Mouse (Mus musculus) adrenal gland, adult 2 months (tissue): ENCODE data around the gene Asphd1. TPM values are rescaled to one million over a fixed set of nuclear protein-coding genes. Genes with fewer than 3 reads are reported as not detected.
"Not testable (repeated sequence)": the region's sequence is repeated elsewhere in the genome, so short reads cannot be mapped to it uniquely, and the experiment has no call there.

Source experiments
- DNase-seq: peaks from one replicate; pipeline ENCODE4 v3.0.0; 2021
- polyA plus RNA-seq: library from polyadenylated mRNA; depleted of rRNA; stranded (reverse); fragments of >200 nt; gene quantifications from 2 replicates; pipeline ENCODE4 v1.2.3, GENCODE M21; 2012
- total RNA-seq, 2 experiments: library from RNA; stranded (reverse); gene quantifications; 2 replicates each; pipeline ENCODE4 v1.2.3; 2021

The Asphd1 gene
- total and polyA plus RNA-seq, 3 experiments: 0.66 to 2.5 (median 2.2) TPM

DNA sequence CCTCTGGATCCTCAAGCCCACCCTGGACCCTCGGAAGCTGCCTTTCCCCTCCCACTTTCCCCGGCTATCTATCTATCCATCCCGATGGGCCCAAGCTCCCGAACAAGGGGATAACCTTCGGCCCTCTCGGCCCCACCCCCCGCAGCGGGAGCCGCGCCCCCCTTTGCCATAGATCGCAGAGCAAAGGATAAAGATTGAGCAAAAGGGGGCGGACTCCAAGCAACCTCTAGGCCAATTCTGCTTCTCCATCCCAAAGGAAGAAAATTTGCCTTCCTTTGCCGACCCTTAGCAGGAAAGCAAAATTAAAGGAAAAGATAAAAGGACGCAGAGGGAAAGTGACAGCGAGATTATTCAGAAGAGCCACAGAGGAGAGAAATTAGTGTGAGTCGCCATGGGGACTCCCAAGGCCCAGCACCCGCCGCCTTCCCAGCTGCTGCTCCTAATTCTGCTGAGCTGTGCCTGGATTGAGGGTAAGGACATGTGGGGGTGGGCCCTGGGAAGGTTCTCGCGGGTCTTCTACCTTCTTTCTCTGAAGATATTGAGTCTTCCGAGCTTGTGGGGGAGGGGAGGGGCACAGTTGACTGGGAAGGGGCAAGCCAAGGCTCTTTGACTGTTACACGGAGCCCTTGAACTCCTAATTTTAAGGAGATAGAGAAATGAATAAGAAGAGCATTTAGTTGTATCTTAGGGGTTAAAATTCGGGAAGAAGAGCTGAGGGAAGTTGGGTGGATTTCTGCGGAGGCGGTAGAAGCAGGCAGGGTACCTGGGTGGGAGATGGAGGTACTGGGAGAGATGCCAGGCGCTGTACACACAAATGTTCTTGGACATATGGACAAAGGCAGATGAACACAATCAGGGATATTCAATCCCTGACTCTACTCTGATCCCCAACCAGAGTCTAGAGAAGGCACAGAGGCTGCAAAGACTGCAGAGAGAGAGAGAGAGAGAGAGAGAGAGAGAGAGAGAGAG, 1.5 kb upstream of the Asphd1 start:
- no peak for DNase-seq

DNA sequence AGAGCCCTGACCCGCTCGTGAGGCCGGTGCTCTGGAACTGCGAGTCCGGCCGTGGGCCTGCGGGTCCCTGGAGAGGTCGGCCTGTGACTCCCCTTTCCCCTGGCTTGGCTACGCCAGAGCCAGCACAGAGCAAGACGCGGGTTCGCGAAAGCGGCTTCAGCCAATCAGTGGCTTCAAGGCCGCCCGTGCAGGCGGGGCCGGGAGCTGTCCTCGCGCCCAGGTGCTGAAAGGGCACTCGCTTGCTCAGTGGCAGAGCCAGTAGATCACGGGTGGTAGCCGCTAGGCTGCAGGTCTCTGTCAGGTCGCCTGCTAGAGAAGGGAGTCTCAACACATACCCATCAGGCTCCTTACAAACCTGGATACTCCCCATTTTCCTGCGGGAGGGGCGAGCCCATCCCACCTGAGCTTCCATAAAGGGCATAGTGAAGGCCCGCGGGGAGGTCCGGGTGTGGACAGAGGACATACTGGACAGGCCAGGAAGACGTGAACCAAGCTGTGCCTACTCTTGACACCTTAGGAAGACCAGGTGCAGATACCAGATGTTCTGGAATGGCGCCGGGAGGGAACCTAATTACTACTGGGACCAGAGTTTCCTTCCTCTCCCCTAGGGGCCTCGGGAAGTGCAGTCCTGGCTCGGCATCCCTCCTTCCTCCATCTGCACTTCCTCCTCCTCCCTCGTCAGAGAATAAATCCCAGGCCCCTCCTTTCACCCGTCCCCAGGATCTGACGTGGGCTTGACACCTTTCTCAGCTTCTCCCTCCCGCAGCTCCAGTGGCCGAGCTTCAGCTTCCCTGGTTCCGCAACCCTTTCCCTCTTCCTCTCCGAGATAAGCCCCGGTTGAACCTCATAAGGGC, 638 bp upstream of the Asphd1 start, which contains the start of gene Sez6l2:
Gene Sez6l2 (plus strand): TSS at position 771 of the 854 bp plus-strand sequence.
- peak; percentile 92 for DNase-seq

DNA sequence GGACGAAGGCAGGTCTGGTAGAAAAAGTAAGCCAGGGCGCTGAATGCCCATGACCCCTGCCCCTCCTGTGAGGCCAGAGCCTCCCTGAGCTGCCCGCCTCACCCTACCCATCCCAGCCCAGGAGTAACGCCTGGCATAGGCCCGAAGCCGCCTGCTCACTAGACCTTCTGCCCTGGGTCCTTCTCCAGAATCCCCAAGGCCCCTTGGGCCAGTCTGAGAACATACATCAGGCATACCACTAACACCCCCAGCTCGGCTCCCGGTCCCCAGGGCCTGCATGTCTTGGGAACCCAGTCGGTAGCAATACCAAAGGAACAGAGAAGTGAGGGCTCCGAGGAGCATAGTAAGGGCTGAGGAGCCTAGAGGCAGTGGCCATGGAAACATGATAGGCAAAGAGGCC, 756 bp downstream of the Asphd1 start:
- no peak for DNase-seq

DNA sequence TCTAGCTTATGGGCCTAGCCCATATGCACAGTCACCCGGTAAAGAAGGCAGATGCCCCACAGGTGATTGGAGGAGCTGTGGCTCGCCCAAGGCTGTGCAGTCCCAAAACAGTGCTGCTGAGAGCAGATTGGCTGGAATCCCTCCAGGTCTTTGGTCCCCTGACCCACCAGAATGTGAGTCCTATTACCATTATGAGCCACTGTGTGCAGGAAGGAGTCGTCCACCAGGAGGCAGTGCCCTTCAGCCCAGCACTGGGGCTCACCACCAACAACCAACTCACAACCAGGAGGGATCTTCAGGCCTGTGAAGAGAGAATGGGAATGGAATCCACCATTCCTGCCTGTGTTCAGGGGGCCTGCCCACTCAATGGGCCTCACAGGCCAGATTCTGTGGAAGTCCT, 2.9 kb downstream of the Asphd1 start:
- DNase-seq: no peak

DNA sequence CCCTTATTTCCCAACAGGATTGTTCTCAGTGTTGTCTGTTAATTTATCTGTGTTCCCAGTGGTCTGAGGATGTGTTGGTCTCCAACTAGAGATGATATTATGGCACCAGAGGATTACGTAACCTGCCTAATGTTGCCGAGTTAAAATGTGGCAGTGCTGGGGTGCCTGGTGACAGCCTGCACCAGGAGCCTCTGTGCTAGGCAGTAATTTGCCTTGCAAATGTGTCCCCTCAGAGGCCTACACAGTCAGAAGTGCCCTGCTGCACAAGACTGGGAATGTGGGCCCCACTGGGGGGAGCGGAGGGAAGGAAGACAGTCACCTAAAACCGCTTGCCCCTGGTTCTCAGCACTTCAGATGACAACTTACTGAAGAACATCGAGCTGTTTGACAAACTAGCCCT, 7.6 kb downstream of the Asphd1 start:
- DNase-seq: no peak

DNA sequence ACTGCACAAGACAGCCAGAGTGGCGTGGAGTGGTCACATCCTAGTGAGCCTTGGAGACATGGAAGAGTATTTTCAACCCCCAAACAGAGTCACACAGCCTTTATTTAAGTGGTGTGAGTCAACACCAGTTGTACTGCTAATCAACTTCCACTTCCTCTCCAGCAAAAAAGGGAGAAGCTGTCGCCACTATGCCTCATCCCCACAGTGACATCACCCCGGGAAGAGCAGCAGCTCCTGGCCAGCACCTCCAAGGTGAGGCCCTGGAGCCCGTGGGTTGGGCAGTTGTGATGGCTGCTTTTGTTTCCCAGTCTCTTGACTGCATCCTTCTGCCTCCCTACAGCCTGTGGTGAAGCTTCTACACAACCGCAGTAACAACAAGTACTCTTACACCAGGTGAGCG, 8.2 kb downstream of the Asphd1 start:
- DNase-seq: no peak

DNA sequence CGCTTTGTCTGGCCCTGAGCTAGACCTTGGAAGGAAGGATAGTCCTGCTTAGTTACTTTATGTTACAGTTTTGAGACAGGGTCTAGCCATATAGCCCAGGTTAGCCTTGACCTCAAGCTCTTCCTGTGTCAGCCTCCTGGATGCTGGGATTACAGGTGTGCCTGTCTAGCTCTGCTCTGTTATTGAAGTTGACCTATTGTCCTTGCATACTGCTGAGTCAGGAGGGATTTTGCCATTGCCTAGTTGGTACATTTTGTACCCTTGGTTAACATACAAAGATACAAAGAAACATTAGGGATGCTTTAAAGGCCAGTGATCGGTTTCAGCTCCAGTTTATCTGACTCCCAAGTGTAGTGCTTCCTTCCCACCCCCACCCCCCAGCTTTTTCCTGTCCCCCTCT, 16.7 kb downstream of the Asphd1 start:
- no peak for DNase-seq

DNA sequence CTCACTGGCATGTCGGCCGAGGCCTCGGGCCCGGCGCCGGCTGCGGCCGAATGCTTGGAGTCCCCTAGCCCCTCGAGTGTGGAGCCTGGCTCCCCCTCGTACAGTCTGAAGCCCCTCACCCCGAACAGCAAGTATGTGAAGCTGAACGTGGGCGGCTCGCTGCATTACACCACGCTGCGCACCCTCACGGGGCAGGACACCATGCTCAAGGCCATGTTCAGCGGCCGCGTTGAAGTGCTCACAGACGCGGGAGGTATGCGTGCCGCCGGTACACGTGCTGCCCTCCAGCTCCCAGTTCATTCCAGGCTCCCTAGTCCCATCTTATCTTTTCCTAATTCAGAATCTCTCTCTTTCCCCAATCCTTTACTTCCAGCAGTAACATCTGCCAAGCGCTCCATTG, 20.3 kb downstream of the Asphd1 start:
- peak; percentile 55 for DNase-seq

DNA sequence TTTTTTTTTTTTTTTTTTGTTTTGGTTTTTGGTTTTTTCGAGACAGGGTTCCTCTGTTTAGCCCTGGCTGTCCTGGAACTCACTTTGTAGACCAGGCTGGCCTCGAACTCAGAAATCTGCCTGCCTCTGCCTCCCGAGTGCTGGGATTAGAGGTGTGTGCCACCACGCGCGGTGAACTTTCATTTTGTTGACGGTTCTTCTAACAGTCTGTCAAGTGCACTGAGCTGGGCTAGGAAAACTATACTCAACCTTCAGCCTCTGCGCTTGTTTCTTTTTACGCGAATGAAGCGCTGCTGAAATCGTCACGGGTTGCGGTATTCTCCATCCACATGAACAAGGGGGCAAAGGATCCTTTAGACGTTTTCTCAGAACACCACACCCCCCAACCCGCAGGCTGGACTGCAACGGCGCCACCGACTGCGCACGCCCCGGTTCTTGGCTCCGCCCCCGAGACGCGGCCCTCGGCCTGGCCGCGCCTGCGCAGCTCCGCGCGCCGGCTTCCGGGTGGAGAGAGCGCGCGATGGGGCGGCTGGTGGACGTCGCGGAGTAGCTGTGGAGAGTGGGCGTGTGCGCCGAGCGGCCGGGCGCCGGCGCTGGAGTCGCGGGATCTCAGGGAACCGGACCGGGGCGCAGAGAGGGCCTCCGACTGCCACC, 20.9 kb downstream of the Asphd1 start, which contains the start of gene Kctd13:
Gene Kctd13 (plus strand): TSS at position 496 of the 654 bp plus-strand sequence.
- peak; percentile 97 for DNase-seq

DNA sequence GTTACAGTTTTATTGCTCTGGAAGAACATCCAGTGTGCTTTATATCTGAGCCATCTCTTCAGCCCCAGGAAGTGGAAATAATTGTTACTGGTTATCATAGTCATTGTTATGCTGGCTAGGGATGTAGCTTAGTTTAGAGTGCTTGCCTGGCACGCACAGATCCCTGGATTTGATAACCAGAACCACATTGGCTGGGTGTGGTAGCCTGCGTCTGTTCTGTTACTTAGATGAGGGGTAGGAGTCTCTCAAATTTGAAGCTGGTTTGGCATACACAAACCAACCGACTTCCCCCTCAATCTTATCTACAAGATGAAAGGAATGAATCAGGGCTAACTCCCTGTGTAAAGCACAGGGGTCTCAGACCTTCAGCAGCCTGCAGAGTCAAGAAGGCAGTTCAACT, 23.1 kb downstream of the Asphd1 start:
- no peak for DNase-seq

DNA sequence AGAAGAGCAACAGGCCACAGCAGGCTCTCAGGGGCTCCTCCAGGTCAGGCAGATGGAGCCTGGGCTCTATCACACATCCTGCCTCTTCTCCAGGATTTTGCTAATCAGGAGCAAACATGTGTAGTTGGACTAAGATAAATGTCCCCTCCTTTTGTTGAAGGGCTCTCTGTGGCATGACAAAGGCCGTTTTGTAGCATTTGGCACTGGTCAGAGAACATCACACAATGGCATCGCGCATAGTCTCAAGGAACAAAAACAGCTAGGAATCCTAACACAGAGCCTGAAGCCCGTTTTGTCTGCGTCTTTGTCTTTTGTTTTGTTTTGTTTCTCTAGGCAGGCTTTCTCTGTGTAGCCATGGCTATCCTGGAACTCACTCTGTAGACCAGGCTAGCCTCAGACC, 25.4 kb downstream of the Asphd1 start:
- DNase-seq: no peak

DNA sequence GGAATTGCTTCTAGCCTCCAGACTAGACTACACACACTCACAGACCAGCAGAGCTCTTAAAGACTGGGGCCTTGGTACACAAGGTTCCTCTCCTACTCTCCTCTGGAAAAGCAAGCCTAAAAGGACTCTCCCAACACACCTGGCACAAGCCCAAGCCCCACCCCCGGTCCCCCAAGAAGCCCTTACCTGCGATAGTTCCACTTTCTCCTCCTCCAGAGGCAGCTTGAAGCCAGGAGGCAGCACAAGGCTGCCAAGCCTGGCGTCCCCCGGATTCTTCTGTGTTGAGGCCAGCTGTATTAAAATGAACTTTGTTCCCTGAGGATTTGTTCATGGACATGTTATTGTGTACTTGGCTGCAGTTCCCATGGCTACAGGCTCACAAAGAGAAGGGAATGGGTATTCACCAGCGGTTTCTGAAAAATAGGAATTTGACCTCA, 26.7 kb downstream of the Asphd1 start, which contains the start of gene Tmem219:
Gene Tmem219 (minus strand): TSS at position 294 of the 437 bp plus-strand sequence.
- peak; percentile 38 for DNase-seq

DNA sequence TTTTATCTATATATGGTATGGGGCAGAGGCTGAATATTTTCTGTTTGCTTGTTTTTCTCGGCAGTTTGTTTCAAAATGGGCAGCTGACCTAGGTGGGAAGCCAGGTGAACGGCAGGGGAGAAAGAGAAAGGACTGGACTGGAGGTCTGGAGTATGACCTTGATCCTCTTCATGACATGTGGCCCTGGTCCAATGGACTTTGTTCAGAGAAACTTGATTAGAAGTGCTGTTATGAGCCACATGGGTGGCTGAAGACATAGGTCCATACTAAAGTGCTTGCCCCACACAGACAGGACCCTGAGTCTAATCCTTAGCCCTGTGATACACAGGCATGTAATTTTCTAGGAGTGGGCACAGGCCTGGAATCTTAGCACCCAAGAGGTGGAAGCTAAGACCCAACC, 27.8 kb downstream of the Asphd1 start:
- DNase-seq: no peak

DNA sequence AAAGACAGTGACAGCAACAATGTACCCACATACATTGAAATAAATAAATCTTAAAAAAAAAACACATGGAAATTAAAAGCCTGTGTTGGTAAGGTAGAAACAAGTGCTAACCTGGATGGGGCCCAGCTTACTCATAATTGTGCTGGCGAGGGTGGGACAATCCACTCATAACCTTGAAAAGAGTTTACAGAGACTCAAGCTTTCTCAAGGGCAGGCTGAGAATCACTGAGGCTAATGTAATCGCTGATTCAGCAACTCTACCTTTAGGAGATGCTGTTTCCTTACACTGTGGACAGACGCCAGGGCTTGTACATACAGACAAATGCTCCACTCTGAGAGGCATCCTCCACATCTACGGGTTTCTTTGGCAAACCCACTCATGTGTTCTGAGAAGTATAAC, 29.4 kb downstream of the Asphd1 start:
- DNase-seq: peak; percentile 65

DNA sequence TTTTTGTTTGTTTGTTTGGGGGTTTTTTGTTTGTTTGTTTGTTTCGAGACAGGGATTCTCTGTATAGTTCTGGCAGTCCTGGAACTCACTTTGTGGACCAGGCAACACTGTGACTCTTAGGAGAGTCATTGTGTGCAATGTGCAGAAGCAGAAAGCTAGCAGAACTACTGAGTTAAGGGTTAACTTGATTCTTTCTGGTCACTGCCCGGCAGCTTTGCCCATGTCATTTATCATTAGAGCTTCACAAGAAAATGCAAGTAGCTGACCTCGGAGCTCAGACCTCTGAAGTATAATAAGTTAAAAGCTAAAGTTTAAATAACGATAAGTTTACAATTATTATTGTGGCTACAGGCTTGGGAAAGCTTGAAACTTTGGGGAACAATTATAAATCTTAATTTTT, 31.0 kb downstream of the Asphd1 start:
- not testable (repeated sequence) for DNase-seq

DNA sequence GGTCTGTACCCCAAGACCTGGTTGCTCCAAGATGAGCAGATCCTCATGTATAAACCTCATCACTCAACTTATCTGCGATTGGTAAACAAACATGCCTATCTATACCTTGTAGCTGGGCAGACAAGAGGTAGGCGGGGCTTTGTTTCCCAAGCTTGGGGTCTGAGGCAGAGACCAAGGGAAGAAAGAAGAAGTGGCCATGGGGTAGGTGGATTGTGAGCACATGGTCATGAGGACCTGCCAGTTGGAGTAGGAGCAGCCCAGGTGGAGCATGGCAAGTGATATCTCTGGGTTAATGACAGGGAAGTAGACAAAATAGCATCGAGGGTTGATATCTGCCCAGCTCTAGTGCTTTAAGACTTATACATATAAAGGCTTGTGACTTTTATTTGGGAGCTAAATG, 34.5 kb downstream of the Asphd1 start:
- DNase-seq: no peak

DNA sequence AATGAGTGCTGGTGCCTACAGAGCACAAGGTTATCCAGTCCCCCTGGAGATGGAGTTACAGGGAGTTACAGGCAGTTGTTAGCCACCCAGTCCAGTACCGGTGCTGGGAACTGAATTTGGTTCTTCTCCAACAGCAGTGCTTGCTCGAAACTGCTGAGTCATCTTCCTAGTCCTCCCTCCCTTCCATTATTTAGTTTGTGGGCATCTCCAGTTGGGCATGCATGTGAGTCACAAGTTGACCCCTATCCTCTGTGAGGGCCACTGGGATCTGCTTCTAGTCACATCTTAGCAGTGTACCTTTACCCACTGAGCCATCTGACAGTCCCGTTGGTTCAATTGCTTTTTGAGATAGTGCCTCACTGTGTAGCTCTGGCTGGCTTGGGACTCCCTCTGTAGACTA, 43.8 kb downstream of the Asphd1 start:
- DNase-seq: peak; percentile 44

DNA sequence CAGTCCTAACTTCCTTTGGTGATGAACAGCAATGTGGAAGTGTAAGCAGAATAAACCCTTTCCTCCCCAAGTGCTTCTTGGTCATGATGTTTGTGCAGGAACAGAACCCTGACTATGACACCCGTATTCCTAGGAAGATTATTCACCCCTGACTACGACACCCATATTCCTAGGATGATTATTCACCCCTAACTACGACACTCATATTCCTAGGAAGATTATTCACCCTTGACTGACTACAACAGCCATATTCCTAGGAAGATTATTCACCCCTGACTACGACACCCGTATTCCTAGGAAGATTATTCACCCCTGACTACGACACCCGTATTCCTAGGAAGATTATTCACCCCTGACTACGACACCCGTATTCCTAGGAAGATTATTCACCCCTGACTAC, 49.6 kb downstream of the Asphd1 start:
- DNase-seq: not testable (repeated sequence)

DNA sequence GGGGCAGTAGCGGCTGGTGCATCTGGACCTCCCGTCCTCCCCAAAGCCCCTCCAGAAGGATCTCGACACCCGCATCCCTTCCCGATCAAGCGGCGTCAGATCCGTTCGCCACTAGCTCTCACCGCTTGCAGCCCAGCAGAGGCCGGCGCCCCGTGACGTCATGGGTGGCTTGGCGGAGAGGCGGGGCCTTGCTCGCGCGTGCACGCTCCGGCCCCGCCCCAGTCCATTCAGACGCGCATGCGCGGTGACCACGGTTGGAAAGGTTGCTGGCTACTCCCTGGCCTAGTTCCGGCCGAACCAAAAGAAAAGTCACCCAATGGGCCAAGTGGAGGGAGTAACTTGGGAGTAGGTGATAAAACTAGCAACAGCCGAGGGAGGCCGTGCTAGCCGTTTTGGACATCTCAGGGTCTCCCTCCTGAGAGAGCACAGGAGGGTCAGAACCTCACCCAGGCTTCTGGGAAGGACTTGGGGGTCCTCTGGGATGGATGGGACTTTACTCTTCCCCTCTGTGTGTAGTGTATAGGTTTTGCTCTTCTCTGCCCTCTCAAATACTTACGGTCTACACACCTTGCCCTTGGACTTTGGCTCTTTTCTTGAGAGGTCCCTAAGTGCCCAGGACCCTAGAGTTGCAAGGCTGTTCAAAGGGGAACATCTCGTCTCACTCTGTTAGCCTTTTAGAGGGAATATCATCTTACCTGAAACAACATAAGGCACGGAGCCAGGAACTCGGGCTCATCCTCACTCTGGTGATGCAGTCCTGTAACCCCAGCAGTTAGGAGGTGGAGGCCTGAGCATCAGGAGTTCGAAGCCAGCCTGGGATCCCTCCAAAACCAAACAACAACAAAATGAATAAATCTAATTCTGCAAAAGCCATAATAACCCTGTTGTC, 51.0 kb downstream of the Asphd1 start:
- peak; percentile 97 for DNase-seq

DNA sequence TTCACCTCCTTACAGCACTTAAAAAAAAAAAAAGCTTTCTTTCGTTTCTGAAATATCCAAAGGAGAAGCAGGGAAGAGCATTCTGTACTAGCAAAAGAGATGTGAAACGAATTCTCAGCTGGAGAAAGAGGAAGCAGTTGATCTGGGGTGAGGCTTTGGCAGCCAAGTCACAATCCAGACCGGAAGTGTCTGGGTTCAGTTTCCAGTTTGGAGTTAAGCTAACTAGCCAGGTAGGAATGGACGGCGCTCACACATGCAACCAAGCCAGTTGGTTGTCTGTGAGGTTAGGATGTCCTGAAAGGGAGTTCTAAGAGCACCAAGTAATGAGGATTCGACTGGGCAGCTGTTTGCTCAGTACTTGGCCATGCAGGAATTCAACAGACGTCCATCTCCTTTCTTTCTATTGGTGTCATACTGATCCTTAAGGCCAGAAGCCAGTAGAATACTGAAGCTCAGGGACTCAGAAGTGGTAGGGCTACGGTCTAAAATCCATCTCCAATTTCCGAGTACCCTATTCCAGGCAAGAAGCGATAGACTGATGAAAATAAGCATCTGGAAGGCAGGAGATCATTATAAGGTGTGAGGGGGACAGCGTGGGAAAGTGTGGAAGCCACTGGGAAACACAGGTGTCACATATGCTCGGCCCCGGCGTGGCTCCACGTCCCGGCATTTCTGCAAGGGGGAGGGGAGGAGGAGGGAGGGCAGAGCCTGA, 51.8 kb downstream of the Asphd1 start:
- DNase-seq: no peak
